Mouse (Mus musculus) heart, embryonic 15.5 days (tissue): ENCODE results near the gene Gtf3c6. TPM values are rescaled to one million over a fixed set of nuclear protein-coding genes. Genes with fewer than 3 reads are reported as not detected.
A peak's percentile ranks its signal among the peaks of the same experiment; 100 is the strongest.

Experiments
- ATAC-seq: fragments of 200-750 bp; cut with Nextera tagmentation; replicated peaks from 2 replicates; pipeline ENCODE4 v1.8.0; 2017; ENCODE audit warnings: low read depth, moderate TSS enrichment; ENCODE audit not compliant: insufficient number of reproducible peaks, insufficient read depth, low FRiP score
- H3K27ac ChIP-seq: fragments of 300-500 bp; sonication (generic); 2 replicates; pipeline ENCODE4 v1.5.1; 2015; ENCODE audit warnings: mild to moderate bottlenecking, inconsistent platforms
- H3K27me3 ChIP-seq: fragments of 300-500 bp; sonication (generic); 2 replicates; pipeline ENCODE4 v1.6.1; 2015; ENCODE audit warnings: inconsistent platforms
- H3K36me3 ChIP-seq: fragments of 300-500 bp; sonication (generic); 2 replicates; pipeline ENCODE4 v1.6.1; 2015; ENCODE audit warnings: mild to moderate bottlenecking, inconsistent platforms
- H3K4me1 ChIP-seq: fragments of 300-500 bp; sonication (generic); replicated peaks from 2 replicates; pipeline ENCODE4 v1.6.1; 2015; ENCODE audit warnings: inconsistent platforms
- H3K4me2 ChIP-seq: fragments of 300-500 bp; sonication (generic); 2 replicates; pipeline ENCODE4 v1.6.1; 2015; ENCODE audit warnings: inconsistent platforms, mild to moderate bottlenecking, moderate library complexity
- H3K4me3 ChIP-seq: fragments of 300-500 bp; sonication (generic); 2 replicates; pipeline ENCODE4 v1.5.1; 2015; ENCODE audit warnings: mild to moderate bottlenecking, inconsistent platforms
- H3K9ac ChIP-seq: fragments of 300-500 bp; sonication (generic); 2 replicates; pipeline ENCODE4 v1.6.1; 2015; ENCODE audit warnings: mild to moderate bottlenecking, inconsistent platforms
- H3K9me3 ChIP-seq: fragments of 300-500 bp; sonication (generic); replicated peaks from 2 replicates; pipeline ENCODE4 v1.6.1; 2016; ENCODE audit warnings: inconsistent platforms
- WGBS: fragments of 180-500 bp; shearing (Covaris S2); methylation state at CpG from one replicate; pipeline ENCODE4 v1.1.7; 2015; ENCODE audit warnings: mixed read lengths; 5-methylcytosine and 5-hydroxymethylcytosine counted together
- polyA plus RNA-seq: library from polyadenylated mRNA; unstranded; fragments of >200 nt; fragmentation: Nextera tagmentation; extraction: Ambion mirVana; gene quantifications from 2 replicates; pipeline ENCODE4 v1.2.1, GENCODE M21; 2015

The Gtf3c6 gene
- polyA plus RNA-seq, 1 experiment from 2014 or later, result 65.9 TPM

DNA sequence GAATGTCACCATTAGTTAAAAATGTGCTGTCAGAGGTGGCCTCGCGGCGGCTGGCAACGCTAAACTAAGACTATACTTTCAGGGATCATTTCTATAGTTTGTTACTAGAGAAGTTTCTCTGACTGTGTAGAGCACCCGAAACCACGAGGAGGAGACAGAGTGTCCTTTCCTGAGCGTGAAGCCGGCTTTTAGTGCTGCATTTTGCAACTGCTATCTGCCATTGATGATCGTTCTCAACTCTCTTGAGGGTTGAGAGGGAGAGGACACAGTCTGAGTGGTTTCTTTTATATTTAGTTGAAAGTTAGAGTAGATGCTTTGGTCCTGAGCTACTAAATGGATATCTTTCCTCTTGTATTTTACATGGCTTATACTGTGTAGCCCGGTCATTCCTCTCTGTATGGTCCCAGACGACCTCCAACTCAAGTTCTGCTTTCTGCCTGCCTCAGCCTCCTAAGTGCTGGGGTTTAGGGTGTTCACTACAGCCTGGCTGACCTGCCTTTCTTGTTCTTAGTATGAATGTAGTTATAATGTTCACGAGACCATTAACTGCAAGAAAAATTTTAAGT, 576 bp upstream of the Gtf3c6 start:
- Histone ChIP-seq H3K4me2 (peak overlapping the region; percentile 65), H3K27me3 (no peaks in the 10 kb centered on the region), H3K9ac (peak overlapping the region; percentile 44; the same call in 1 of the 2 replicates), H3K9me3 (no peaks in the 10 kb centered on the region), H3K4me1 (peaks cover 18% of the 10 kb centered on the region), H3K36me3 (peaks cover 9% of the 10 kb centered on the region), H3K27ac (peak overlapping the region; percentile 87), H3K4me3 (peak overlapping the region; percentile 82)
- peak; percentile 73 for ATAC-seq
- 0% methylated on average over 12 of the region's 12 CpGs for WGBS

DNA sequence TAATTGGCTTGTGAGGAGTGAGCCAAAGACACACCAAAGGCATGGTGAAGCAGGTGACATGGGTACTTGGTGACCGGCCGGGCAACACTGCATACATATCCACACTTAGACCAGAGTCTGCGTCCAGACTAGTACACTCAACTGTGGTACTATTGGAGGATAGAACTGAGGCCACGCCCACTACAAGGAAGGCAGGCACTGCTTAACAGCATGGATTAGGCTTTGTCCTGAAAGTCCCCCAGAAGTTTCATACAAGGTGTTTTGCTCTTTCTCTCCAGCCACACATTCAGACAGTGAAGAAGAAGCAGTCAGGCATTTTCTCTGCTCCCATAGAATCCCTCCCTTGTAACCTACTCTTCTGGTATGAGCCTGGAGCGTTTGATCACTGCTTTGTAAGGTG, 1.2 kb downstream of the Gtf3c6 start:
- H3K4me1 ChIP-seq, result peaks cover 18% of the 10 kb centered on the region
- H3K4me3 ChIP-seq, result peak overlapping the region; percentile 82
- peak overlapping the region; percentile 87 for H3K27ac ChIP-seq
- 5% methylated on average over 5 of the region's 5 CpGs for WGBS
- H3K9ac ChIP-seq, result peak overlapping the region; percentile 89
- no peaks in the 10 kb centered on the region for H3K9me3 ChIP-seq
- ATAC-seq, result peak; percentile 69
- H3K4me2 ChIP-seq, result peak overlapping the region; percentile 65
- peaks cover 23% of the 10 kb centered on the region for H3K36me3 ChIP-seq
- no peaks in the 10 kb centered on the region for H3K27me3 ChIP-seq

GRCm38 (mm10) chr10:40250969-40251368, 6.9 kb downstream of the Gtf3c6 start:
- 63% methylated on average over 6 of the region's 6 CpGs for WGBS

GRCm38 (mm10) chr10:40249625-40250024, 8.3 kb downstream of the Gtf3c6 start:
- H3K4me3 ChIP-seq, result no peak overlapping the region
- WGBS, result 85% methylated on average over 9 of the region's 9 CpGs
- H3K4me1 ChIP-seq, result no peaks in the 10 kb centered on the region
- no peak overlapping the region for H3K9ac ChIP-seq
- H3K36me3 ChIP-seq, result peaks cover 48% of the 10 kb centered on the region
- H3K27ac ChIP-seq, result no peak overlapping the region
- no peaks in the 10 kb centered on the region for H3K9me3 ChIP-seq
- H3K27me3 ChIP-seq, result no peaks in the 10 kb centered on the region
- no peak for ATAC-seq
- H3K4me2 ChIP-seq, result no peak overlapping the region

More at GRCm38 (mm10) chr10:40250969-40251368, 6.9 kb downstream of the Gtf3c6 start:
- Histone ChIP-seq H3K4me3 (no peak overlapping the region), H3K9me3 (no peaks in the 10 kb centered on the region), H3K4me1 (no peaks in the 10 kb centered on the region), H3K27ac (no peak overlapping the region), H3K36me3 (peaks cover 48% of the 10 kb centered on the region), H3K9ac (no peak overlapping the region), H3K27me3 (no peaks in the 10 kb centered on the region), H3K4me2 (no peak overlapping the region)
- no peak for ATAC-seq

- peak overlapping the region; percentile 79 for H3K4me2 ChIP-seq
- no peaks in the 10 kb centered on the region for H3K4me1 ChIP-seq
- H3K27ac ChIP-seq, result peak overlapping the region; percentile 74; the same call in 1 of the 2 replicates
- WGBS, result 28% methylated on average over 11 of the region's 11 CpGs
- peak overlapping the region; percentile 80 for H3K4me3 ChIP-seq
- H3K9me3 ChIP-seq, result no peaks in the 10 kb centered on the region
- no peak for ATAC-seq
- H3K9ac ChIP-seq, result no peak overlapping the region
- H3K36me3 ChIP-seq, result peaks cover 46% of the 10 kb centered on the region
- H3K27me3 ChIP-seq, result no peaks in the 10 kb centered on the region
These were observed 10.7 kb downstream of the Gtf3c6 start for GRCm38 (mm10) chr10:40247166-40247716.

DNA sequence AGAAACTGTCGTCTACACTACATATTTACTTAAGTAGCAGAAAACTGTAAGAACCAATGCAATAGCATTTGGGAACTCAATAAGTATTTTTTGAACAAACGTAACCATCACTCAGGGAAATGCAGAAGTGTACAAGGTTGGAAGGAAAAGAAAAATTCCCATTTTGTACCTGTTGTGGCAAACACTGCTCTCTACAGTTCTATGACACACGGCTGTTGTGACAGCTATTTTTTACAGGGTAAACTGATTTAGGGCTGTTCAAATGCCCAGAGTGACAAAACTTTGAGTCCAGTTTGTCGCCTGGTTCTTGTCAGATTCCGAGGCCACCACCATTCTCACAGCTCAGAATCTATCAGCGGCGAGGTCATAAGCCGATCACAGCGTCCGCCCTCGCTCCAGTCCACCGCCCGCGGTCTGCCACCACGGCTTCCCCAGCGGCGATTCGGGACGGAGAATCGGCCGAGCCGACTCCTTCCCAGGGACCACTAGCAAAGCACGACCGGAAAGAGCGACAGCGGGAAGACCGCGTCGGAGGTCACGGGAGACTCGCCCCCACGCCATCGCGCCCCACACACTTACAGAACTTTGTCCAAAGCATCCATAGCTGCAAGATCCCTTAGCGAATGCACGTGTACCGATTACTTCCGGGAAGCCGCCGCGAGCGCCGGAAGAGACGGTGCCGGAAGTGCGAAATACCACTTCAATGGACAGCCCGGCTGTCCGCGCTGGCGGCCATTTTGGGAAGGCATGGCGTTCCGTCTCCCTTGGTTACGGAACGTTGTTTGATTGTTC, 11.3 kb downstream of the Gtf3c6 start, which contains the start of gene Rpf2:
Rpf2 (minus strand) TSS at position 663 of the 792 bp plus-strand sequence.
- ATAC-seq, result peak; percentile 84
- H3K4me3 ChIP-seq, result peak within 1 kb of the TSS; percentile 80
- peaks cover 43% of the 10 kb centered on the region for H3K36me3 ChIP-seq
- no peaks in the 10 kb centered on the region for H3K9me3 ChIP-seq
- whole genome bisulfite sequencing, result under 1% methylated on average over 54 of the region's 54 CpGs
- no peaks in the 10 kb centered on the region for H3K27me3 ChIP-seq
- H3K9ac ChIP-seq, result peak within 1 kb of the TSS; percentile 66
- H3K4me1 ChIP-seq, result no peaks in the 10 kb centered on the region
- H3K4me2 ChIP-seq, result peak within 1 kb of the TSS; percentile 79
- H3K27ac ChIP-seq, result peak within 1 kb of the TSS; percentile 74

DNA sequence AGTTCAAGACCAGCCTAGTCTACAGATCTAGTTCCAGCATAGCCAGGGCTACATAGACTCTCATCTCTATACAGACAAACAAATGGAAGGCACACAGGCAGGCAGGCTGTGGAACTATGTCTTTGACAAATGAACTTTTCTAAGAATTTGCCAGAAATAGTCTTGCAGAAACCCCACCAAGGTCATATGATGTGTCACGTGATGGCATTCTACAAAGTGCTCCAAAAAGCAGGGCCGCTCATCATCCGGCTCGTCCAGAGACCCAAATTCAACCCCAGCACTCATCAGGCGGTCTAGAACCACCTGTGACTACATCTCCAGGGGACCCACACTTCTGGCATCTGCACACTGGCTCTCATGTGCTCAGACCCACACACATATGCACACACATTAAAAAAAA, 20.1 kb downstream of the Gtf3c6 start:
- Histone ChIP-seq H3K9ac (no peak overlapping the region), H3K27me3 (no peaks in the 10 kb centered on the region), H3K4me3 (no peak overlapping the region), H3K36me3 (peaks cover 28% of the 10 kb centered on the region), H3K27ac (no peak overlapping the region), H3K9me3 (no peaks in the 10 kb centered on the region), H3K4me1 (no peaks in the 10 kb centered on the region), H3K4me2 (no peak overlapping the region)
- no peak for ATAC-seq
- whole genome bisulfite sequencing, result 94% methylated on average over 5 of the region's 5 CpGs

DNA sequence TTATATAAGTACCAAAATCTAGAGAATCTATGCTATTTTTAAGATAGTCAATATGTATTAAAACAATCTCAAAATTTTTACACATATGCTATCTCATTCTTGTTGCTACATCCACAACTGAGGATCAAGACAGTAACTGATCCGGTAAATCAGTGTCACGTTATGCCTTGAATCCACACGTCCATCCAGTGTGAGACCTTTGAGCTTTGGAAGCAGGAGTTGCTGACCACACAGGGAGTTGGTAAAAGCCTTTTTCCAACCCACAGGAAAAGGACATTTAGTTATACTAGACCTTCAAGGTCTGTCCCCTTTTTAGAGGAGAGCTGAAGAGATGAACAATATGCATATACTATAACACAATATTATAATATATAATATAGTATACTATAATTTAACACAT, 24.7 kb downstream of the Gtf3c6 start:
- Histone ChIP-seq H3K27me3 (no peaks in the 10 kb centered on the region), H3K27ac (no peak overlapping the region), H3K9me3 (no peaks in the 10 kb centered on the region), H3K4me3 (no peak overlapping the region), H3K9ac (no peak overlapping the region), H3K36me3 (peaks cover 44% of the 10 kb centered on the region), H3K4me2 (no peak overlapping the region), H3K4me1 (no peaks in the 10 kb centered on the region)
- ATAC-seq, result no peak
- 89% methylated on average over 3 of the region's 3 CpGs for WGBS

GRCm38 (mm10) chr10:40232442-40232841, 25.5 kb downstream of the Gtf3c6 start:
- Histone ChIP-seq H3K4me1 (no peaks in the 10 kb centered on the region), H3K4me3 (no peak overlapping the region), H3K27ac (no peak overlapping the region), H3K27me3 (no peaks in the 10 kb centered on the region), H3K36me3 (peaks cover 44% of the 10 kb centered on the region), H3K4me2 (no peak overlapping the region), H3K9me3 (no peaks in the 10 kb centered on the region), H3K9ac (no peak overlapping the region)
- WGBS, result 53% methylated on average over 7 of the region's 7 CpGs
- ATAC-seq, result no peak

- H3K9me3 ChIP-seq, result no peaks in the 10 kb centered on the region
- no peaks in the 10 kb centered on the region for H3K27me3 ChIP-seq
- no peak overlapping the region for H3K4me3 ChIP-seq
- H3K27ac ChIP-seq, result no peak overlapping the region
- peaks cover 54% of the 10 kb centered on the region for H3K36me3 ChIP-seq
- no peak overlapping the region for H3K4me2 ChIP-seq
- H3K4me1 ChIP-seq, result no peaks in the 10 kb centered on the region
- WGBS, result 88% methylated on average over 1 of the region's 1 CpGs
- no peak overlapping the region for H3K9ac ChIP-seq
- no peak for ATAC-seq
These were observed 28.2 kb downstream of the Gtf3c6 start for GRCm38 (mm10) chr10:40229725-40230124.

- no peaks in the 10 kb centered on the region for H3K4me1 ChIP-seq
- no peak overlapping the region for H3K4me3 ChIP-seq
- no peaks in the 10 kb centered on the region for H3K27me3 ChIP-seq
- ATAC-seq, result no peak
- no peak overlapping the region for H3K9ac ChIP-seq
- no peaks in the 10 kb centered on the region for H3K9me3 ChIP-seq
- peaks cover 59% of the 10 kb centered on the region for H3K36me3 ChIP-seq
- H3K27ac ChIP-seq, result no peak overlapping the region
- 75% methylated on average over 4 of the region's 4 CpGs for WGBS
- no peak overlapping the region for H3K4me2 ChIP-seq
These were observed 30.1 kb downstream of the Gtf3c6 start for GRCm38 (mm10) chr10:40227660-40228303.
